15 mouse cellular contexts compared by ENCODE assay signal in genomic region chr11:60706076-60706475, GRCm38 (mm10). TPM values are rescaled to one million over a fixed set of nuclear protein-coding genes. Genes with fewer than 3 reads are reported as not detected.
A peak's percentile ranks its signal among the peaks of the same experiment; 100 is the strongest.
DNase-seq lines count a peak whose midpoint lies in the region; ATAC-seq and TF ChIP-seq lines count a peak whose summit lies in the region.
"Had no signal": no experiment of that assay in that cellular context is flagged by ENCODE, and none has a peak within 500 bp of the region (broad histone marks: within the 10 kb centered on the region; RNA-seq: fewer than 3 reads in every experiment).

No protein-coding gene starts in this region.

- no peak for TF ChIP-seq EP300 in stomach, postnatal 0 days (optimal IDR thresholded peaks at IDR 0.05)

- H3K4me3 ChIP-seq in layer of hippocampus, adult 2 months: no peak overlapping the region
- no peak overlapping the region for H3K4me3 ChIP-seq in stomach, postnatal 0 days (ENCODE audit: low read depth, low read length)
- H3K4me3 ChIP-seq in midbrain, embryonic 14.5 days (replicated peaks; ENCODE audit: low read depth, low read length): no peak overlapping the region
- H3K4me3 ChIP-seq: erythroblast, embryonic 14.5 days; hindbrain, embryonic 15.5 days; midbrain, embryonic 15.5 days had no signal

- peak; percentile 4 for DNase-seq in gastrocnemius, postnatal 10 days
- DNase-seq in gastrocnemius, postnatal 25 days: no peak
- DNase-seq in layer of hippocampus, adult 2 months (ENCODE audit: low spot score in 2 of 2): peak in 1 of 2 experiments; percentile 9
- DNase-seq in layer of hippocampus, postnatal 36 days: no peak
- peak; percentile 0 for DNase-seq in right cerebral cortex, adult 18-20 months
- no peak for DNase-seq in right cerebral cortex, postnatal 14 days
- DNase-seq in stomach, postnatal 0 days (ENCODE audit: low spot score): peak; percentile 11
- DNase-seq in midbrain, embryonic 14.5 days: no peak
- DNase-seq: retina, postnatal 1 day had no signal

- H3K27me3 ChIP-seq in stomach, postnatal 0 days (ENCODE audit: control insufficient read depth, insufficient read depth, low read length): no peaks in the 10 kb centered on the region
- H3K27me3 ChIP-seq in midbrain, embryonic 14.5 days (ENCODE audit: control insufficient read depth, insufficient read depth, low read length): no peaks in the 10 kb centered on the region
- H3K27me3 ChIP-seq: hindbrain, embryonic 15.5 days; midbrain, embryonic 15.5 days had no signal

- H3K9ac ChIP-seq in stomach, postnatal 0 days (ENCODE audit: low read length): no peak overlapping the region
- no peak overlapping the region for H3K9ac ChIP-seq in midbrain, embryonic 14.5 days (replicated peaks; ENCODE audit: low read length)
- H3K9ac ChIP-seq: hindbrain, embryonic 15.5 days; midbrain, embryonic 15.5 days had no signal

- no peak for TF ChIP-seq CTCF in layer of hippocampus, adult 2 months (conservative IDR thresholded peaks at IDR 0.05)
- no peak for TF ChIP-seq CTCF in stomach, postnatal 0 days (IDR thresholded peaks at IDR 0.05; ENCODE audit: low read depth)

- H3K27ac ChIP-seq in layer of hippocampus, adult 2 months: peak overlapping the region; percentile 75; the same call in 1 of the 2 replicates
- H3K27ac ChIP-seq in stomach, postnatal 0 days (replicated peaks): no peak overlapping the region
- no peak overlapping the region for H3K27ac ChIP-seq in midbrain, embryonic 14.5 days (replicated peaks; ENCODE audit: low read depth, low read length)
- H3K27ac ChIP-seq: hindbrain, embryonic 15.5 days; macrophage; midbrain, embryonic 15.5 days had no signal

- 92% methylated on average over 7 of the region's 7 CpGs for WGBS in stomach, postnatal 0 days
- WGBS in midbrain, embryonic 14.5 days: 96% methylated on average over 7 of the region's 7 CpGs

- 0 out of 2 replicates have a peak, but pooled peaks cover 3% of the 10 kb centered on the region for H3K4me1 ChIP-seq in stomach, postnatal 0 days (replicated peaks; ENCODE audit: control insufficient read depth, insufficient read depth)
- peaks cover 25% of the 10 kb centered on the region for H3K4me1 ChIP-seq in midbrain, embryonic 14.5 days (ENCODE audit: control insufficient read depth, insufficient read depth, low read length)

- H3K4me2 ChIP-seq in stomach, postnatal 0 days (replicated peaks; ENCODE audit: low read depth): no peak overlapping the region
- no peak overlapping the region for H3K4me2 ChIP-seq in midbrain, embryonic 14.5 days (ENCODE audit: low read length)
- H3K4me2 ChIP-seq: hindbrain, embryonic 15.5 days; midbrain, embryonic 15.5 days had no signal

- peaks cover 36% of the 10 kb centered on the region for H3K36me3 ChIP-seq in stomach, postnatal 0 days (ENCODE audit: control insufficient read depth, insufficient read depth, low read length)
- H3K36me3 ChIP-seq in midbrain, embryonic 14.5 days (ENCODE audit: control insufficient read depth, insufficient read depth, low read length): peaks cover 69% of the 10 kb centered on the region

- no peak for ATAC-seq in stomach, postnatal 0 days (ENCODE audit: low FRiP score, low TSS enrichment)
- ATAC-seq in midbrain, embryonic 14.5 days (ENCODE audit: low FRiP score, low TSS enrichment): no peak
- ATAC-seq: forebrain, embryonic 14.5 days; intestine, postnatal 0 days; midbrain, embryonic 15.5 days had no signal

- H3K9me3 ChIP-seq in stomach, postnatal 0 days (ENCODE audit: control insufficient read depth, low read length): no peaks in the 10 kb centered on the region
- H3K9me3 ChIP-seq in midbrain, embryonic 14.5 days (ENCODE audit: control insufficient read depth, low read length): no peaks in the 10 kb centered on the region
- H3K9me3 ChIP-seq: hindbrain, embryonic 15.5 days; midbrain, embryonic 15.5 days had no signal

RNA-seq across cellular contexts. Expression of gene Llgl1, which starts 6.6 kb away (rescaled TPM):
- 10 to 100 TPM; 15.7 to 20.3 TPM for total RNA-seq in gastrocnemius, postnatal 10 days (2021)
- total RNA-seq in gastrocnemius, postnatal 25 days (2021): 1 to 10 TPM; 8.3 to 9.1 TPM
- total RNA-seq in layer of hippocampus, adult 2 months (2021): 10 to 100 TPM; 43.0 to 43.3 TPM
- total RNA-seq in layer of hippocampus, postnatal 36 days (2021): 10 to 100 TPM; 42.3 to 47.9 TPM
- 13.6 and 14.4 TPM in 2 replicates for polyA plus RNA-seq in stomach, postnatal 0 days (2015; fragmentation: Nextera tagmentation; extraction: Ambion mirVana)
- 49.6 and 63.8 TPM in 2 replicates for polyA plus RNA-seq in midbrain, embryonic 14.5 days (2014; fragmentation: Nextera tagmentation; extraction: Ambion mirVana)

RNA-seq across cellular contexts. Expression of gene Flii, which starts 21.0 kb away (rescaled TPM):
- total RNA-seq in gastrocnemius, postnatal 10 days (2021): 10 to 100 TPM; 88.9 to 89.0 TPM
- total RNA-seq in gastrocnemius, postnatal 25 days (2021): 10 to 100 TPM; 85.4 to 97.7 TPM
- total RNA-seq in layer of hippocampus, adult 2 months (2021): 10 to 100 TPM; 59.5 to 68.2 TPM
- 10 to 100 TPM; 58.4 to 60.6 TPM for total RNA-seq in layer of hippocampus, postnatal 36 days (2021)
- 51.1 and 54.1 TPM in 2 replicates for polyA plus RNA-seq in stomach, postnatal 0 days (2015; fragmentation: Nextera tagmentation; extraction: Ambion mirVana)
- polyA plus RNA-seq in midbrain, embryonic 14.5 days (2014; fragmentation: Nextera tagmentation; extraction: Ambion mirVana): 51.5 and 63.8 TPM in 2 replicates

RNA-seq across cellular contexts. Expression of gene Mief2, which starts 22.1 kb away (rescaled TPM):
- 10 to 100 TPM; 79.9 to 81.7 TPM for total RNA-seq in gastrocnemius, postnatal 10 days (2021)
- total RNA-seq in gastrocnemius, postnatal 25 days (2021): 10 to 100 TPM; 73.9 to 91.2 TPM
- total RNA-seq in layer of hippocampus, adult 2 months (2021): 10 to 100 TPM; 21.2 to 25.0 TPM
- 10 to 100 TPM; 23.6 to 24.4 TPM for total RNA-seq in layer of hippocampus, postnatal 36 days (2021)
- polyA plus RNA-seq in stomach, postnatal 0 days (2015; fragmentation: Nextera tagmentation; extraction: Ambion mirVana): 8.5 and 9.8 TPM in 2 replicates
- polyA plus RNA-seq in midbrain, embryonic 14.5 days (2014; fragmentation: Nextera tagmentation; extraction: Ambion mirVana): 20.4 and 22.6 TPM in 2 replicates

Comparison
In these comparisons a context has a peak if more than half of its experiments do, and no peak if none do; other contexts are left out.
1. DNase-seq: peak in gastrocnemius, postnatal 10 days (single experiment), right cerebral cortex, adult 18-20 months (single experiment) and stomach, postnatal 0 days (single experiment); none in gastrocnemius, postnatal 25 days (single experiment), layer of hippocampus, postnatal 36 days (0 of 2), right cerebral cortex, postnatal 14 days (single experiment) and midbrain, embryonic 14.5 days (single experiment).